Mouse (Mus musculus): ENCODE measurements around the gene Tmprss6. TPM values are rescaled to one million over a fixed set of nuclear protein-coding genes. Genes with fewer than 3 reads are reported as not detected.

The Tmprss6 gene
- polyA plus RNA-seq, 1 experiment from 2014 or later = 1.1 TPM

- H3K36me3 ChIP-seq (replicated peaks; ENCODE audit: control insufficient read depth, insufficient read depth) = no peaks in the 10 kb centered on the region
- no peak overlapping the region for H3K9ac ChIP-seq
- WGBS = 90% methylated on average over 19 of the region's 19 CpGs
- no peak overlapping the region for H3K27ac ChIP-seq
- no peaks in the 10 kb centered on the region for H3K27me3 ChIP-seq (ENCODE audit: control insufficient read depth, insufficient read depth, low read length)
- H3K9me3 ChIP-seq (ENCODE audit: control insufficient read depth, low read length) = no peaks in the 10 kb centered on the region
- no peak for DNase-seq (ENCODE audit: low spot score)
- no peak overlapping the region for H3K4me2 ChIP-seq (replicated peaks)
- ATAC-seq (ENCODE audit: low FRiP score) = no peak
- no peak overlapping the region for H3K4me3 ChIP-seq (replicated peaks; ENCODE audit: low read length)
- peaks cover 1% of the 10 kb centered on the region; the same call in 1 of the 2 replicates for H3K4me1 ChIP-seq (replicated peaks; ENCODE audit: control insufficient read depth, insufficient read depth, low read length)
Observed at GRCm38 (mm10) chr15:78442231-78442630, 26.2 kb downstream of the Tmprss6 start.

DNA sequence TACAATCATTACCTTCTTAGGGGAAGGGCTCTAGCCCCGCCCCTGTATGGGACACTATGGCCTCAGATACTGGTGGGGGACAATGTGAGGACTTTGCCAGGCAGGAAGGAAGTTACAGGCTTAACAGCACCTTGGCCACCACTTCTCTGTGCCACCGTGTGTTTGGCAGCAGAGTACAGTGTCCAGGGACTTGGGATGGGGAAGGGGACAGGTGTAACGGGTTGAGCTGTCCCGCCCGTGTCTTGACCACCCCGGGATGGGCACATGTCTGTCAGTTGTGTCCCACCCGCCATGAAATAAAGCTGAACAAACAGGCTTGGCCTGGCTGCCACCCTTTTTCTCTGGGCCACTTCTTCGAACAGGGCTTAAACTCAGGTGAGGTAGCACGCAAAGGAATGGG is 29.5 kb downstream of the Tmprss6 start:
- H3K27ac ChIP-seq = no peak overlapping the region
- no peaks in the 10 kb centered on the region for H3K27me3 ChIP-seq (ENCODE audit: control insufficient read depth, insufficient read depth, low read length)
- peaks cover 14% of the 10 kb centered on the region; the same call in 1 of the 2 replicates for H3K4me1 ChIP-seq (replicated peaks; ENCODE audit: control insufficient read depth, insufficient read depth, low read length)
- ATAC-seq (ENCODE audit: low FRiP score) = no peak
- no peak overlapping the region for H3K4me3 ChIP-seq (replicated peaks; ENCODE audit: low read length)
- H3K9ac ChIP-seq = no peak overlapping the region
- no peaks in the 10 kb centered on the region for H3K9me3 ChIP-seq (ENCODE audit: control insufficient read depth, low read length)
- H3K36me3 ChIP-seq (replicated peaks; ENCODE audit: control insufficient read depth, insufficient read depth) = peaks cover 19% of the 10 kb centered on the region
- no peak overlapping the region for H3K4me2 ChIP-seq (replicated peaks)
- no peak for DNase-seq (ENCODE audit: low spot score)
- WGBS = 67% methylated on average over 9 of the region's 9 CpGs

- ATAC-seq (ENCODE audit: low FRiP score) (no peak), DNase-seq (ENCODE audit: low spot score) (no peak)
- Histone ChIP-seq H3K4me1 (replicated peaks; ENCODE audit: control insufficient read depth, insufficient read depth, low read length) (peaks cover 14% of the 10 kb centered on the region; the same call in 1 of the 2 replicates), H3K4me3 (replicated peaks; ENCODE audit: low read length) (no peak overlapping the region), H3K9me3 (ENCODE audit: control insufficient read depth, low read length) (no peaks in the 10 kb centered on the region), H3K27me3 (ENCODE audit: control insufficient read depth, insufficient read depth, low read length) (no peaks in the 10 kb centered on the region), H3K27ac (no peak overlapping the region), H3K4me2 (replicated peaks) (no peak overlapping the region), H3K9ac (no peak overlapping the region), H3K36me3 (replicated peaks; ENCODE audit: control insufficient read depth, insufficient read depth) (peaks cover 23% of the 10 kb centered on the region)
- WGBS = 57% methylated on average over 8 of the region's 8 CpGs
Observed at GRCm38 (mm10) chr15:78438505-78438904, 29.9 kb downstream of the Tmprss6 start.

- DNase-seq (ENCODE audit: low spot score) = no peak
- peaks cover 28% of the 10 kb centered on the region for H3K36me3 ChIP-seq (replicated peaks; ENCODE audit: control insufficient read depth, insufficient read depth)
- no peak for ATAC-seq (ENCODE audit: low FRiP score)
- H3K9me3 ChIP-seq (ENCODE audit: control insufficient read depth, low read length) = no peaks in the 10 kb centered on the region
- H3K4me3 ChIP-seq (replicated peaks; ENCODE audit: low read length) = no peak overlapping the region
- H3K4me1 ChIP-seq (replicated peaks; ENCODE audit: control insufficient read depth, insufficient read depth, low read length) = peaks cover 14% of the 10 kb centered on the region; the same call in 1 of the 2 replicates
- H3K9ac ChIP-seq = no peak overlapping the region
- H3K27ac ChIP-seq = no peak overlapping the region
- H3K4me2 ChIP-seq (replicated peaks) = no peak overlapping the region
- no peaks in the 10 kb centered on the region for H3K27me3 ChIP-seq (ENCODE audit: control insufficient read depth, insufficient read depth, low read length)
- WGBS = 34% methylated on average over 4 of the region's 4 CpGs
Observed at GRCm38 (mm10) chr15:78438018-78438394, 30.4 kb downstream of the Tmprss6 start.

- Histone ChIP-seq H3K4me3 (replicated peaks; ENCODE audit: low read length) (no peak overlapping the region), H3K9ac (0 out of 2 replicates have a peak overlapping the region, but pooled peaks have one; percentile 8), H3K4me1 (replicated peaks; ENCODE audit: control insufficient read depth, insufficient read depth, low read length) (peaks cover 14% of the 10 kb centered on the region; the same call in 1 of the 2 replicates), H3K27me3 (ENCODE audit: control insufficient read depth, insufficient read depth, low read length) (no peaks in the 10 kb centered on the region), H3K4me2 (replicated peaks) (peak overlapping the region; percentile 44), H3K9me3 (ENCODE audit: control insufficient read depth, low read length) (no peaks in the 10 kb centered on the region), H3K27ac (peak overlapping the region; percentile 43; the same call in 1 of the 2 replicates), H3K36me3 (replicated peaks; ENCODE audit: control insufficient read depth, insufficient read depth) (peaks cover 32% of the 10 kb centered on the region)
- ATAC-seq (ENCODE audit: low FRiP score) (no peak), DNase-seq (ENCODE audit: low spot score) (no peak)
- 20% methylated on average over 23 of the region's 23 CpGs for WGBS
Observed at GRCm38 (mm10) chr15:78437237-78438017, 31.0 kb downstream of the Tmprss6 start.

DNA sequence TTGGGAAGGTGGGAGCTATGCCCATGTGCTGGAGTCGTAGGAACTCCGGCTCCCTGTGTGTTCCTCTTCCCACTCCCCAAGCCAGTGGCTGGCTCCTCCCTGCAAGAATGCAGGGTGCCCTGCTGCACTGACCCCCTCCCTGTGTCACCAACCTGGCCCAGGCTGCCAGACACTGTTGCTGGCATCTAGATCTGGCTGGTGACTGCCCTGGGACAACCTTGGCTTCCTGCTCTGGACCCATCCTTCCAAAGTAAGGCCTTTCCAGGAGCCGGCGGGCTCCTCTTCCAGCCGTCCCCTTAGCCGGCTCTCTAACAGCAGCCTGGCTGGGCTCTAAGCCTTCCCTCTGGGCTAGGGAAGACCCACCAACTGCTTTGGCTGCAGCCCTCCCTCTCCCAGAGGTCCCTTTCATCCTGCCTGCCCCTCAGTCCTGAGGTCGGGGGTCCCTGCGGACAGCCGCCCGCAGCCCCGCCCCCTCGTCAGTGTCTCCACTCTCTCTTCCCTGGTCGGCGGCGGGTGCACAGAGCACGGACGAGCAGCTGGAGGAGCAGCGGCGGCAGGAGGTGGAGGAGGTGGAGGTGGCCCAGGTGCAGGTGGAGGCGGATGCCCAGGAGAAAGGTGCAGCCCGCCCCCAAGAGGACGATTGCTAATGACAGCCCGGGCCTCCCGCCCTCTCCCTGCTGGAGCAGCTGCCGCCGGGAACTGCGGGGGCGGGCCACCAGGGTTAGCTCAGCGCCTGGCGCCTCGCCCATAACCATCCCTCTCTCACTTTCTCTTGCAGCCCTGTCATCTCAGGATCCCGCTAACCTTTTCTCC is 31.8 kb downstream of the Tmprss6 start:
- Histone ChIP-seq H3K4me1 (replicated peaks; ENCODE audit: control insufficient read depth, insufficient read depth, low read length) (peaks cover 14% of the 10 kb centered on the region; the same call in 1 of the 2 replicates), H3K9ac (peak overlapping the region; percentile 8), H3K36me3 (replicated peaks; ENCODE audit: control insufficient read depth, insufficient read depth) (peaks cover 32% of the 10 kb centered on the region), H3K4me2 (replicated peaks) (peak overlapping the region; percentile 44), H3K27me3 (ENCODE audit: control insufficient read depth, insufficient read depth, low read length) (no peaks in the 10 kb centered on the region), H3K9me3 (ENCODE audit: control insufficient read depth, low read length) (no peaks in the 10 kb centered on the region), H3K27ac (peak overlapping the region; percentile 22; the same call in 1 of the 2 replicates), H3K4me3 (replicated peaks; ENCODE audit: low read length) (no peak overlapping the region; the same call in 1 of the 2 replicates)
- no peak; the same call in 1 of the 2 replicates for ATAC-seq (ENCODE audit: low FRiP score)
- peak; percentile 68 for DNase-seq (ENCODE audit: low spot score)
- WGBS = 11% methylated on average over 31 of the region's 32 CpGs

DNA sequence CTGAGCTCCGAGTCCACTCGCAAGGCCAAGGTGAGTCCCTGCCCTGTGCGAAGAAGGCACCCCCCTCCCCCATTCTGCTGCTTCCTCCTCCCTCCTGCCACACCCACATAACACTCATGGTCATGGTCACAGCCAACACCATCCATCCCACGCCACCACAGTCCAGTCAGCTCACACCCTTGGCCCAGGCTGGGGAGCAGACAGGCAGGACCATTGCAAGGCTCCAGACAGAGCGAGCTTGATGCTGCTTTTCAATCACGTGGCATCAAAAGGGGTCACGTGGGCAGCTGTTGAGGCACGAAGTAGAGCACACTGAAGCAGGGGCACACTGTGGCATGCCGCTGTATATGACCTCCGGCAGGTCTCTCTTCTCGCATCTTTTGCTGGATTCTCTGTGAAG is 32.8 kb downstream of the Tmprss6 start:
- Histone ChIP-seq H3K36me3 (replicated peaks; ENCODE audit: control insufficient read depth, insufficient read depth) (peaks cover 41% of the 10 kb centered on the region), H3K9ac (no peak overlapping the region), H3K27me3 (ENCODE audit: control insufficient read depth, insufficient read depth, low read length) (no peaks in the 10 kb centered on the region), H3K4me1 (replicated peaks; ENCODE audit: control insufficient read depth, insufficient read depth, low read length) (peaks cover 14% of the 10 kb centered on the region; the same call in 1 of the 2 replicates), H3K27ac (no peak overlapping the region), H3K9me3 (ENCODE audit: control insufficient read depth, low read length) (no peaks in the 10 kb centered on the region), H3K4me2 (replicated peaks) (no peak overlapping the region), H3K4me3 (replicated peaks; ENCODE audit: low read length) (no peak overlapping the region)
- 83% methylated on average over 11 of the region's 11 CpGs for WGBS
- ATAC-seq (ENCODE audit: low FRiP score) (no peak), DNase-seq (ENCODE audit: low spot score) (no peak)

DNA sequence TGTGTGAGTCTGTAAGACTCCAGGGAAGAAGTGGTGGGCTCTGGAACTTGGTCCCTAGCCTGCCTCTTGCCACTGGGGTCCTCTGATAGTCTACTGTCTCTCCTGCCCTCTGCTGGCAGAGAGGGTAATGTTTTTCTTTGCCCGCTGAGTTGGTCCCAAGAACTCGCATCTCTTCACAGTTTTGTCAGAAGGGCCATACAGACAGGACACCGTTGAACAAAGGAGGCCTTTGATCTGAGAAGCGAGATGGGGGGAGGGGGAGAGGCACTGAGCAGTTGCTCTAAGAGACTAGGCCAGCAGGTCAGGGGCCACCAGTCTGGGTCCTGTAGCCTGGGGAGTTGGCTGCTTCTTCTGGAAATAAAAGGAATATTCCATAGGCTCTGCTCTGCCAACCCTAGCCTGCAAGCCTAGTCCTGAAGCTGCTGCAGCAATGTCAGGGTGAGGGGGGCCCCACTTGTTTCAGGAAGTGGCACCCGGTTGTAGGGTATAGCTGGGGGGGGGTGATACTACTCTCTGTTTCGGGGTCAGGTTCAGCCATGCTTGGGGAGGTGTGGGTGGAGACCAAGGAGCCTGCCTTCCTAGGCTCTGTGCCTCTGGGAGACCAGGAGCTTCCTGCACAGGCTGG is 33.4 kb downstream of the Tmprss6 start:
- WGBS = 25% methylated on average over 6 of the region's 6 CpGs
- Histone ChIP-seq H3K36me3 (replicated peaks; ENCODE audit: control insufficient read depth, insufficient read depth) (peaks cover 42% of the 10 kb centered on the region), H3K9ac (no peak overlapping the region), H3K4me2 (replicated peaks) (no peak overlapping the region), H3K27ac (no peak overlapping the region), H3K4me1 (replicated peaks; ENCODE audit: control insufficient read depth, insufficient read depth, low read length) (peaks cover 17% of the 10 kb centered on the region; the same call in 1 of the 2 replicates), H3K9me3 (ENCODE audit: control insufficient read depth, low read length) (no peaks in the 10 kb centered on the region), H3K4me3 (replicated peaks; ENCODE audit: low read length) (no peak overlapping the region), H3K27me3 (ENCODE audit: control insufficient read depth, insufficient read depth, low read length) (no peaks in the 10 kb centered on the region)
- DNase-seq (ENCODE audit: low spot score) (peak; percentile 59), ATAC-seq (ENCODE audit: low FRiP score) (no peak)

Data from hindbrain, embryonic 14.5 days (tissue).